Mouse (Mus musculus): ENCODE measurements at regions not wholly inside any gene's neighbourhood (a gene's known extent, or its start where the extent isn't known, plus 50 kb on each side); places are given as distances from the start of the nearest gene placed in this dataset.

- Histone ChIP-seq H3K36me3 (ENCODE audit: control insufficient read depth in 1 of 2, insufficient read depth in 2 of 2, low read length in 2 of 2) (no peaks in the 10 kb centered on the region), H3K27ac (ENCODE audit: control insufficient read depth, low read depth, low read length) (no peak overlapping the region), H3K4me3 (ENCODE audit: control insufficient read depth in 1 of 2, insufficient read depth in 1 of 2, low read depth in 2 of 2, low read length in 2 of 2) (no peak overlapping the region), H3K9me3 (replicated peaks; ENCODE audit: insufficient read depth, low read length) (no peaks in the 10 kb centered on the region), H3K4me1 (ENCODE audit: control insufficient read depth in 1 of 2, insufficient read depth in 2 of 2, low read length in 2 of 2) (no peaks in the 10 kb centered on the region), H3K27me3 (ENCODE audit: control insufficient read depth in 1 of 2, insufficient read depth in 2 of 2, low read length in 2 of 2) (no peaks in the 10 kb centered on the region), H3K9ac (ENCODE audit: control insufficient read depth, low read depth, low read length, poor library complexity, severe bottlenecking) (no peak overlapping the region), H3K79me2 (ENCODE audit: control insufficient read depth, insufficient read depth, low read length, poor library complexity) (no peaks in the 10 kb centered on the region)
- TF ChIP-seq ELF1 (IDR thresholded peaks at IDR 0.05; ENCODE audit: low read depth, low read length) (no peak), SMC3 (IDR thresholded peaks at IDR 0.05; ENCODE audit: low read depth, low read length) (no peak), MXI1 (IDR thresholded peaks at IDR 0.05; ENCODE audit: low read depth, low read length) (no peak), CHD1 (IDR thresholded peaks at IDR 0.05; ENCODE audit: low read depth, low read length) (no peak), NRF1 (IDR thresholded peaks at IDR 0.05; ENCODE audit: insufficient read depth, low read depth, low read length, poor library complexity, severe bottlenecking) (no peak), MEF2A (IDR thresholded peaks at IDR 0.05; ENCODE audit: extremely low read depth, insufficient replicate concordance, low read depth, low read length, poor library complexity, severe bottlenecking) (no peak), MYB (IDR thresholded peaks at IDR 0.05; ENCODE audit: low read depth, low read length) (no peak), CHD2 (IDR thresholded peaks at IDR 0.05; ENCODE audit: low read length) (no peak), MYC (IDR thresholded peaks at IDR 0.05; ENCODE audit: low read depth, low read length) (no peak), POLR2A (IDR thresholded peaks at IDR 0.05; ENCODE audit: control insufficient read depth in 1 of 2, insufficient read depth in 1 of 2, low read depth in 1 of 2, low read length in 2 of 2, poor library complexity in 1 of 2) (no peak), BHLHE40 (IDR thresholded peaks at IDR 0.05; ENCODE audit: borderline replicate concordance, low read depth, low read length) (no peak), UBTF (IDR thresholded peaks at IDR 0.05; ENCODE audit: borderline replicate concordance, insufficient read depth, low read depth, low read length) (no peak), TCF12 (IDR thresholded peaks at IDR 0.05; ENCODE audit: low read depth, low read length) (no peak), NELFE (IDR thresholded peaks at IDR 0.05; ENCODE audit: low read depth, low read length) (no peak)
- no peak for DNase-seq (ENCODE audit: low read depth, low spot score)
Measured at GRCm38 (mm10) chr6:78841261-78841660, 372.6 kb upstream of the Reg3g start.

GRCm38 (mm10) chr6:78825901-78826629 lies 357.4 kb upstream of the Reg3g start:
- Histone ChIP-seq H3K79me2 (ENCODE audit: control insufficient read depth, insufficient read depth, low read length, poor library complexity) (no peaks in the 10 kb centered on the region), H3K27me3 (ENCODE audit: control insufficient read depth in 1 of 2, insufficient read depth in 2 of 2, low read length in 2 of 2) (no peaks in the 10 kb centered on the region), H3K9ac (ENCODE audit: control insufficient read depth, low read depth, low read length, poor library complexity, severe bottlenecking) (no peak overlapping the region), H3K4me1 (ENCODE audit: control insufficient read depth in 1 of 2, insufficient read depth in 2 of 2, low read length in 2 of 2) (no peaks in the 10 kb centered on the region), H3K36me3 (ENCODE audit: control insufficient read depth in 1 of 2, insufficient read depth in 2 of 2, low read length in 2 of 2) (no peaks in the 10 kb centered on the region), H3K4me3 (ENCODE audit: control insufficient read depth in 1 of 2, insufficient read depth in 1 of 2, low read depth in 2 of 2, low read length in 2 of 2) (no peak overlapping the region), H3K27ac (ENCODE audit: control insufficient read depth, low read depth, low read length) (no peak overlapping the region), H3K9me3 (replicated peaks; ENCODE audit: insufficient read depth, low read length) (no peaks in the 10 kb centered on the region)
- no peak for DNase-seq (ENCODE audit: low read depth, low spot score)
- TF ChIP-seq MAX (IDR thresholded peaks at IDR 0.05; ENCODE audit: low read length) (no peak), MAZ (IDR thresholded peaks at IDR 0.05; ENCODE audit: low read depth, low read length) (no peak), CHD1 (IDR thresholded peaks at IDR 0.05; ENCODE audit: low read depth, low read length) (no peak), NELFE (IDR thresholded peaks at IDR 0.05; ENCODE audit: low read depth, low read length) (no peak), ZC3H11A (IDR thresholded peaks at IDR 0.05; ENCODE audit: low read depth, low read length) (no peak), CHD2 (IDR thresholded peaks at IDR 0.05; ENCODE audit: low read length) (no peak)

Data from MEL (cell line).